Mouse (Mus musculus) spleen, adult 2 months (tissue): ENCODE results near the gene Lrp3.

ENCODE experiments used
- CTCF ChIP-seq: fragments of 200-500 bp; IDR thresholded peaks from 2 replicates; pipeline ENCODE4 v1.5.1; 2011; ENCODE audit warnings: mild to moderate bottlenecking, inconsistent platforms; ENCODE audit not compliant: insufficient read depth, insufficient read length, insufficient replicate concordance; ENCODE audit errors: extremely low read depth
- POLR2A ChIP-seq: fragments of 200-500 bp; IDR thresholded peaks from 2 replicates; pipeline ENCODE4 v1.6.1; 2011; ENCODE audit warnings: low read depth, low read length, inconsistent platforms

DNA sequence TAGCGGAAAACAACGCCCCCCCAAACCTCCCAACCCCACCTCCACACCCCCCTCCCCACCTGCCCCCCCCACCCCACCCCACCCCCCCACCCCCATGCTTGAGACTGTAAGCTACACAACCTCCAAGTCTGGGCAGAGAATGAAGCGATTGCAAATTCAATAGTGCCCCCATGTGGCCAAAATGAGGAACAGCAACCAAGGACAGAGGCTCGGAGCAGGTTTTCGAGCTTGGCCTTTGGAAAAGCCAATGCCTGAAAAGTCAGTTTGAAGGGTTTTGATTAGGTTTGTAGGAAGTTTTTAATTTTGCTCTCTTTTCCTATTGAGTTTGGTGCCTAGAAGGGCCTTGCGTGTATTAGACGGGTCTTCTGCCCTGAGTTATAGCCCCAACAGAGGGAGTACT, 49.4 kb upstream of the Lrp3 start:
- TF ChIP-seq CTCF (peak; percentile 58; the same call in 1 of the 2 replicates), POLR2A (no peak)
